Mouse (Mus musculus): ENCODE results near the gene Dnaaf2.
A peak's percentile ranks its signal among the peaks of the same experiment; 100 is the strongest.

Dnaaf2 gene

DNA sequence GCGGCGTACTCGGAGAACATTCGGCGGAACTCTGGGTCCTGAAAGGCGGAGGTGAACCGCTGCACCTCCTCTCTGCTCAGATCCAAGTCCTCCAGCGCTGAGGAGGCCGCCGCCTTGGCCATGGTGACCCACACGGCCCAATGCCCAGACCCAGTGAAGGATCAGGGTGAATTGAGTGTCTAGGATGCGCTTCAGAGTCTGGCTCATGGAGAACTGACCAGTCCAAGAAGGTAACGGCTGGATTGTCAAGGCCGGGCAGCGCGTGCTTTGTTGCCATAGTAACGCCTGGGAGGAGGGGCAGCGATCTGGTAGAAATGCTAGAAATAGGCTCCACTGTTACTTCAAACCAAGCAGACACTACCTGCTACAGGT lies at the start of gene Dnaaf2:
TSS of gene Dnaaf2 (minus strand) at position 266 of the 372 bp plus-strand sequence.
- DNase-seq (ENCODE audit: low read depth, low spot score), result peak; percentile 73

DNA sequence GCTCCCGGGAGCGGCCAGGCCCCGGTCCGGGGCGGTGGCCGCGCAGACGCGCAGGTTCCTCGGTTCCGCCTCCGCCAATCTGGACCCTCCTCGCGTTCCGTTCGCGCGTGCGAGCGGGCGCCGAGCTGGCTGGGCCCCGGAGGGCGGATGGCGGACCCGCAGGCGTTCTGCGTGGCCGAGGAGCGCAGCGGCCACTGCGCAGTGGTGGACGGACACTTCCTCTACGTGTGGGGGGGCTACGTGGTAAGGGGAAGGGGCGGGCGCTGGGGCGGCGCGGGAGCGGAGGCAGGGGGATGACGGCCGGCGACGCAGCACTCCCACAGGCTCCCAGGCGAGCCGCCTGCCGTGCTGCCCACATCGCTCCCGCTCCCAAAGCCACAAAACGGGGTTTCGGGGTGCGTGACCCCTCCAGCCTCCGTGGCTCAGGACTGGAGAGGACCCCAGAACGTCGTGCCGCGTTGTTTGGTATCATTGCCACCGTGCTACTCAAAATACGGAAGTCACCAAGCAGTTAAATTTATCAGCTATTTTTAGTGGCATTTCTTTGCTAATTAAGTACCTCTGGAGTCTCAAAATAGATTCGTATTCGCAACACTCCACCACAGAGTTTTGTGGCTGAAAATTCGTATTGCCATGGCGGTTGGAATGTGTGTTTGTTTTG lies 43.7 kb upstream of the Dnaaf2 start:
- DNase-seq (ENCODE audit: low read depth, low spot score), result peak; percentile 37

GRCm38 (mm10) chr12:69241405-69241770 lies 43.2 kb upstream of the Dnaaf2 start:
- DNase-seq (ENCODE audit: low read depth, low spot score), result no peak

- DNase-seq (ENCODE audit: low read depth, low spot score), result no peak
Observed at GRCm38 (mm10) chr12:69240876-69241275, 42.6 kb upstream of the Dnaaf2 start, which contains the start of gene Klhdc1. Gene Klhdc1, plus strand, starts transcription at chr12:69241176.

GRCm38 (mm10) chr12:69238284-69238683 lies 40.1 kb upstream of the Dnaaf2 start:
- DNase-seq (ENCODE audit: low read depth, low spot score), result peak; percentile 24

GRCm38 (mm10) chr12:69235782-69236181 lies 37.6 kb upstream of the Dnaaf2 start:
- no peak for DNase-seq (ENCODE audit: low read depth, low spot score)

DNA sequence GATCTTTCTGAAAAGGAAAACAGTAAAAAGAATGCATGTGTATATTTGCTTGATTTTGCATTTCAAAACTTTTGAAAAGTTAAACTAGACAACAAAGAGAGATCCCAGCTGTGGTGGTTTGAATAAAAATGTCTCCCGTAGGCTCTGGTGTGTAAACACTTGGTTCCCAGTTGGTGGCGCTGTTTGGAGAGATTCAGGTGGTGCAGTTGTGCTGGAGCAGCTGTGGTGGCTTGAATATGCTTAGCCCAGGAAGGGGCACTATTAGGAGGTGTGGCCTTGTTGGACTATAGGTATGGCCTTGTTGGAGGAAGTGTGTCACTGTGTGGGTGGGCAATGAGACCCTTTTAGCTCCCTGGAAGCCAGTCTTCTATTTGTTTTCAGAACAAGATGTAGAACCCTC lies 31.0 kb upstream of the Dnaaf2 start:
- DNase-seq (ENCODE audit: low read depth, low spot score), result peak; percentile 86

- peak; percentile 89 for DNase-seq (ENCODE audit: low read depth, low spot score)
Observed at GRCm38 (mm10) chr12:69227776-69228466, 29.7 kb upstream of the Dnaaf2 start, which contains the start of gene Pole2. Gene Pole2, minus strand, starts transcription at chr12:69228195.

GRCm38 (mm10) chr12:69220613-69221277 lies 22.5 kb upstream of the Dnaaf2 start:
- no peak for DNase-seq (ENCODE audit: low read depth, low spot score)

DNA sequence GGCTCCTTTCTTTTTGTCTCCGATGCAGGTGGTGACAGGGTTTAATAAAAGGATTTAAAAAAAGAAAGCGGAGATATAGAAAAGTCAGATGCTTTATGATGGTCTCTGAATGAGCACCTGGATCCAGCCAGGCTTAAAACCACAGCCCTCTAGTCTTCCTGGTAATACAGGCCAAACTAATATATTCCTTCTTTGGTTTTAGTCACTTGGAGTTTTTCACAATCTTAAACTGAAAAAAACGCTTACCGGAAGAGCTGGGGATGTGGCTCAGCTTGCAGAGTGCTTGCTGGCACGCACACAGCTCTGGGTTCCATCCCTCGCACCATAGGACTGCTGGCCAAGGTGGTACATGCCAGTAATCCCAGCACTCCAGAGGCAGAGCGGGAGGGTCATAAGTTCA lies 18.4 kb upstream of the Dnaaf2 start:
- DNase-seq (ENCODE audit: low read depth, low spot score), result no peak

DNA sequence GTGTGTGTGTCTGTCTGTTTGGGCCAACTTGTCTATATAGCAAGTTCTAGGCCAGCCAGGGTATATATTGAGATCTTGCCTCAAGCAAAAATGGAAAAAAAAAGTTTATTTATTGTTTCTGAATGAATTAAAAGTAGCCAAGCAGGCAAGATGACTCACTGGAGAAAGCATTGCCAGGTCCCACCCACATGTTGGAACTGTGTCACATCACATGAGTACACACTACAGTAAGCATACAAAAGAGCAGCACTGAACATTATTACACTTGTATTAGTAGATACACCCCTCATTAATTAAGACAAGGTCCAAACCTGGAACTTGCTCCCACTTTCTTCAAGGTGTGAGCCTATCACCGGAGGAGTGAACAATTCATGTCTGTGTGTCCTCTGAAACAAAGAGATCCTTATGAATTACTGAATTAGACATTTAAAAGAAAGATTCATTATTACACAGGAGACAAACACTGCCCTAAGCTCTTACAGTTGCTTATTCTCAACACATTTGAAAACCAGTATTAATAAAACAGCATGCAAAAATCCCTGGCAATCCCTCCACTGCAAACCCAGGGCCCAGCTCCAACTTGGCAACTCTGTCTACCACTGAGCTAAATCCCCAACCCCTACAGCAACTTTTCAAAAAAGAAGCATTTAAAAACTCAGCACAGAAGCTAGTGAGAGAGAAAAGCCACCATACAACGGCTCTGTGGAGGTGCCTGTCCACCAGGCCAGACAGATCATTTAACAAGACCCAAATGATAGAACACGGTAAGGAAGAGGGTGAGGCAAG lies 17.0 kb upstream of the Dnaaf2 start:
- no peak for DNase-seq (ENCODE audit: low read depth, low spot score)

- DNase-seq (ENCODE audit: low read depth, low spot score), result no peak
Observed at GRCm38 (mm10) chr12:69214393-69214792, 16.2 kb upstream of the Dnaaf2 start.

GRCm38 (mm10) chr12:69213186-69213777 lies 15.1 kb upstream of the Dnaaf2 start:
- DNase-seq (ENCODE audit: low read depth, low spot score), result no peak

DNA sequence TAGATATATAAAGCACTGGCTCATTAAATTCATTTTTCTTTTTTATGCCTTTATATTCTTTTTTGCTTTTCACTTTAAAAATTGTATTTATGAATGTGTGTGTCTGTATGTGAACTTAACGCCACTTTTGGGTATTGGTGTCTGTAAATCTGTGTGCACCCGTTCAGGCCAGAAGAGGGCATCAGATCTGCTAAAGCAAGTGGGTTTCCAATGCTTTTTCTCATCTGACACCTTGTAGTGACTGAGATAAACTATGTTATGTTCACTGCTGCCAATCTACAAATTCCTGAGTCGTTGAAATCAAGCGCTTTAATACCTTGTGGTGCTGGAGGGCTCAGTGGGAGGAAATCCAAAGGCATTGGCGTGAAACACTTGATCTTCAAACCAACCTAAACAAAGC lies 12.8 kb upstream of the Dnaaf2 start:
- DNase-seq (ENCODE audit: low read depth, low spot score), result peak; percentile 53

DNA sequence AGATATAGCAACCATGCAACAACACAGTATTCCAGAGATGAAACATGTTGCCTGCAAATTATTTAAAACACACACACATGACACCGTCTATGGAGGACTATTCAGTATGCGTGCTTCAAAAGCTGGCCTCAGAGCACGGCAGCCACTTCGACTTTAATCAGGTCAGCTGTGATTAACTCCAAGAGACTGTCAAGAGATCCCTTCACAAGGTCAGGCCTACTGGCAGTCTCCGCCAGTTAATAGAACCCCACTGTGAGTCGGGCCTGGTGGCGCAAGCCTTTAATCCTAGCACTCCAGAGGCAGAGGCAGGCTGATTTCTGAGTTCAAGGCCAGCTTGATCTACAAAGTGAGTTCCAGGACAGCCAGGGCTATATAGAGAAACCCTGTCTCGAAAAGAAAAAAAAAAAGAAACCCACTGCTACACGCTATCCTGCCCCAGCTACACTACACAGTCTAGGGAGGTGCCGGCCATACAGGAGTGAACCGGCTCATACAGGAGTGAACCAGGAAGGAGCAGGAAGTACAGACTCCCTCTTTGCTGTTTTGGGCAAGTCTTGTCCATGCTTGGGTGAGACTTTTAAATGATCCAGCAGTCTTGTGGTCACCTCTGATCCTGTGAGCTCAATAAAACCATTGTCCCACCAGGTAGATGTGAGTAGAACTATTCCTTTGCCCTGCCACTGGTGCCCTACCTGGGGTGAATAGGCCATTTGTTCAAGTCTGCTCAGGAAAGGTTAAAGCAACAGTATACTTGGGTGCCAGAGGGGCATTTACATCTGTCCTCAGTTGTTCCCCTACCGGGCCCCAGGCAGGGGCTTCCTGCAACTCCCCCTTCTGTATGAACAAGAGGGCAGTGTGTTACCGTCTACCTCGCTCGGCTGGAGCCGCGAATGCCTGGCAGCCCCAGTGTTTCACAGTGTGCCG lies 12.1 kb upstream of the Dnaaf2 start:
- peak; percentile 87 for DNase-seq (ENCODE audit: low read depth, low spot score)

DNA sequence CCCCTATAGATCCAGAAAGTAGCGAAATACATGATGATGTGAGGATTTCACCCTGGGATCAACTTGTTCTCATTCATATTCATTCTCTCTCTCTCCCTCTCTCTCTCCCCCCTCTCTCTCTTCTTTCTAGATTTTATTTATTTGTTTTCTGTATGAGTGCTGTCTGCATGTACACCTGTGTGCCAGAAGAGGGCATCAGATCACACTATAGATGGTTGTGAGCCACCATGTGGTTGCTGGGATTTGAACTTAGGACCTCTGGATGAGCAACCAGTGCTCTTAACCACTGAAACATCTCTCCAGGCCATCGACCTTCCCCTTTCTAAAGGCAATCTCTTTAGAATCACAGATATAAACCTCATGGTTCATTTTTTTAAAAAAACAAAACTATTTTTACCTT lies 10.3 kb upstream of the Dnaaf2 start:
- DNase-seq (ENCODE audit: low read depth, low spot score), result peak; percentile 59

DNA sequence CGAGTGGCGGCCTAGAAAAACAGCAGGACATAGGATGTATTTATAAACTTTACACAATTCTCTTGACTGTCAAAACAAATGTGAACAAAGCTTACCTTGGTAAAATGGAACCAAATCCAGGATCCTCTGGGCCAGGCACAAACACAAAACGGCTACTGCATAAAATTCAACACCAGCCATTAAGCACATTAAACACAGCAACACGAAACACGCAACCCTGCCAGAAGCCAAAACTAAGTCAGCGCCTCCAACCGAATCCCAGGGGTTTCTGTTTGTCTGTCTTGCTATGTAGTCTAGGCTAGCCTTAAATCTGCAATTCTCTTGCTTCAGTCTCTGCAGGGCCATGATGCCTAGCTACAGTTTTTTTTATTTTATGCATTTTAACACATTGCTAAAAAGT lies 9.7 kb upstream of the Dnaaf2 start:
- DNase-seq (ENCODE audit: low read depth, low spot score), result no peak

DNA sequence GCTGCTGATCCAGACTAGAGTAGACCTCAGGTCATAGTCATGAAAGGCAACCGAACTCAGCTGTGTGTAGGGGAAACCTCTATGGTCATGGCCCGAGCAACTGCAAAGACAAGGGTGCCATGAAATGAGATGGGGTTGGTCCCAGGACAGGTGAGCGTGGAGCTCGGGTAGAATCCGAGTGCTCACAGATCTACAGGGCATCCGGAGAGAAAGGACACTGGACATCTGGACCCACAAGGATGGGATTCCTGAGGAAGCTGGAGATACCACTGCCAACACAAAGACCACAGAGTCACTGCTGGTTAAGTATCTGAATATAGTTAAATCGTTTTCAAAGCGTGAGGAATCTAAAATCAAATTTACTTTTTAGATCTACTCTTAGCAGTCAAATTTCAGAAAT lies 9.2 kb upstream of the Dnaaf2 start:
- DNase-seq (ENCODE audit: low read depth, low spot score), result no peak

GRCm38 (mm10) chr12:69204052-69204833 lies 6.0 kb upstream of the Dnaaf2 start, which contains the start of gene Gm49384:
Gene Gm49384, minus strand, starts transcription at chr12:69204267.
- DNase-seq (ENCODE audit: low read depth, low spot score), result peak; percentile 69

DNA sequence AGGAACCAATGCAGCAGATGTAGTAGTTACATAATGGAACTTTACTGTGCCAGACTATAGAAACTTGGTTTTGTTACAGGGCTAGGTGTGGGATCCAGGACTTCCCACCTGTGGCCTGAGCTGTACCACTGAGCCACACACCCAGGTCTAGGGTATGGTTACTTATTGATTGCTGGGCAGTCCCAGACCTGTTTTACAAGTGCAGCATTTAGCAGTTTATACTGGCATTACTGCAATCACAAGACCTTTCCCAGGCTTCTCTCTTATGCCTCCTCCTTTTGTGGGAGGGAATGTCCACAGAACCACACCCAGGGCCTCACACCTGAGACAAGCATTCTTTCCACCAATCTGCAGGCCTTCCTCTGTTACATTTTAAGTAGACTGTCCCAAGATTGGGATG lies 756 bp upstream of the Dnaaf2 start:
- no peak for DNase-seq (ENCODE audit: low read depth, low spot score)

Measured in R1 (cell line).